Mouse (Mus musculus): ENCODE data around the gene Gtdc1.

Gene Gtdc1

GRCm38 (mm10) chr2:44526110-44527032 is 401.1 kb downstream of the Gtdc1 start:
- DNase-seq (ENCODE audit: low read depth, low spot score): no peak

GRCm38 (mm10) chr2:44525187-44525919 is 402.1 kb downstream of the Gtdc1 start:
- DNase-seq (ENCODE audit: low read depth, low spot score): no peak

GRCm38 (mm10) chr2:44519236-44519635 is 408.2 kb downstream of the Gtdc1 start:
- DNase-seq (ENCODE audit: low read depth, low spot score): no peak

GRCm38 (mm10) chr2:44518085-44518484 is 409.4 kb downstream of the Gtdc1 start:
- DNase-seq (ENCODE audit: low read depth, low spot score): no peak

All from CD4-positive helper T cell, adult 2 months (primary cell).